Mouse (Mus musculus) heart, embryonic 16.5 days (tissue): ENCODE results near the gene Dact3. TPM values are rescaled to one million over a fixed set of nuclear protein-coding genes. Genes with fewer than 3 reads are reported as not detected.

ENCODE experiments used
- ATAC-seq: fragments of 200-750 bp; cut with Nextera tagmentation; replicated peaks from 2 replicates; pipeline ENCODE4 v1.8.0; 2017; ENCODE audit warnings: moderate number of reproducible peaks; ENCODE audit not compliant: insufficient read depth, low FRiP score; ENCODE audit errors: extremely low read depth
- H3K27ac ChIP-seq: fragments of 300-500 bp; sonication (generic); 2 replicates; pipeline ENCODE4 v1.5.1; 2014; ENCODE audit warnings: mild to moderate bottlenecking, low read length, control low read depth, moderate library complexity
- H3K27me3 ChIP-seq: fragments of 300-500 bp; sonication (generic); 2 replicates; pipeline ENCODE4 v1.6.1; 2014; ENCODE audit warnings: low read length, mixed read lengths; ENCODE audit not compliant: control insufficient read depth, insufficient read depth
- H3K36me3 ChIP-seq: fragments of 300-500 bp; sonication (generic); 2 replicates; pipeline ENCODE4 v1.6.1; 2014; ENCODE audit not compliant: control insufficient read depth, insufficient read depth
- H3K4me1 ChIP-seq: fragments of 300-500 bp; sonication (generic); 2 replicates; pipeline ENCODE4 v1.6.1; 2014; ENCODE audit warnings: low read length, mixed read lengths; ENCODE audit not compliant: control insufficient read depth, insufficient read depth
- H3K4me2 ChIP-seq: fragments of 300-500 bp; sonication (generic); 2 replicates; pipeline ENCODE4 v1.6.1; 2014; ENCODE audit warnings: low read depth, mild to moderate bottlenecking, control low read depth, low read length
- H3K4me3 ChIP-seq: fragments of 300-500 bp; sonication (generic); 2 replicates; pipeline ENCODE4 v1.5.1; 2014; ENCODE audit warnings: mild to moderate bottlenecking, control low read depth, low read length
- H3K9ac ChIP-seq: fragments of 300-500 bp; sonication (generic); 2 replicates; pipeline ENCODE4 v1.6.1; 2014; ENCODE audit warnings: low read length, control low read depth
- H3K9me3 ChIP-seq: fragments of 300-500 bp; sonication (generic); replicated peaks from 2 replicates; pipeline ENCODE4 v1.6.1; 2016; ENCODE audit warnings: low read length; ENCODE audit not compliant: control insufficient read depth
- WGBS: fragments of 180-500 bp; shearing (Covaris S2); extraction: QIAGEN DNeasy Blood & Tissue Kit; methylation state at CpG from one replicate; pipeline ENCODE4 v1.1.7; 2014; 5-methylcytosine and 5-hydroxymethylcytosine counted together
- polyA plus RNA-seq: library from polyadenylated mRNA; unstranded; fragments of >200 nt; fragmentation: Nextera tagmentation; extraction: Ambion mirVana; gene quantifications from 2 replicates; pipeline ENCODE4 v1.2.1, GENCODE M21; 2015

Gene Dact3
- 2.8 and 3.1 TPM in 2 replicates for polyA plus RNA-seq

DNA sequence AGATGAGACGGTGACA is at the start of gene Dact3:
Gene Dact3, plus strand, starts transcription at position 8 of the 16 bp plus-strand sequence.
- Histone ChIP-seq H3K27me3 (no peaks in the 10 kb centered on the region), H3K36me3 (no peaks in the 10 kb centered on the region), H3K4me1 (peaks cover 16% of the 10 kb centered on the region), H3K4me3 (peak within 1 kb of the TSS; percentile 89), H3K4me2 (peak within 1 kb of the TSS; percentile 91), H3K27ac (peak within 1 kb of the TSS; percentile 92), H3K9me3 (no peaks in the 10 kb centered on the region), H3K9ac (peak within 1 kb of the TSS; percentile 94)
- WGBS = 0% methylated on average over 1 of the region's 1 CpGs
- no peak for ATAC-seq

GRCm38 (mm10) chr7:16825785-16826184 is 49.3 kb upstream of the Dact3 start:
- no peak overlapping the region for H3K4me3 ChIP-seq
- no peak for ATAC-seq
- H3K4me1 ChIP-seq = peaks cover 41% of the 10 kb centered on the region
- H3K4me2 ChIP-seq = no peak overlapping the region
- H3K27me3 ChIP-seq = no peaks in the 10 kb centered on the region
- peaks cover 29% of the 10 kb centered on the region for H3K36me3 ChIP-seq
- no peak overlapping the region for H3K27ac ChIP-seq
- H3K9me3 ChIP-seq = no peaks in the 10 kb centered on the region
- no peak overlapping the region for H3K9ac ChIP-seq
- 80% methylated on average over 10 of the region's 10 CpGs for WGBS

- no peak overlapping the region for H3K27ac ChIP-seq
- no peak overlapping the region for H3K4me3 ChIP-seq
- no peak for ATAC-seq
- no peaks in the 10 kb centered on the region for H3K27me3 ChIP-seq
- no peak overlapping the region for H3K4me2 ChIP-seq
- H3K9ac ChIP-seq = no peak overlapping the region
- whole genome bisulfite sequencing = 54% methylated on average over 5 of the region's 5 CpGs
- no peaks in the 10 kb centered on the region for H3K9me3 ChIP-seq
- H3K4me1 ChIP-seq = peaks cover 33% of the 10 kb centered on the region
- peaks cover 37% of the 10 kb centered on the region for H3K36me3 ChIP-seq
Measured at GRCm38 (mm10) chr7:16826571-16826970, 48.5 kb upstream of the Dact3 start.

DNA sequence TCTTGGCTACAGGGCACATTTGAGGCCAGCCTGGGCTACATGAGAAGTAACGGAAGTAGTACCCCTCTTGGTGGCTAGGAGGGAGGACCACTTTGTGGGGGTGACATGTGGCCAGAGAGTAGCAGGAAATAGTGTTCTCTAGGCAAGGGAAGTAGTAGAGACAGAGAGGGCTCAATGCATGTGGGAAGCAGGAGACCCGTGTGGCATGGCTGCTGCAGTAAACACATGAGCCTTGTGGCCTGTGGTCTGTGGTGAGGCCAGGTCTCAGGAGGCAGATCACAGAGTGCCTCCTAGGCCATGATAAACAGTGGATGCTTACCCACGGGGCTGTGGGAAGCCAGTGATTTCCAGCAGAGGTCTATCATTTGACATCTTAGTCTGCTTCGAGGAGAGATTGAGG is 47.8 kb upstream of the Dact3 start:
- no peak overlapping the region for H3K4me3 ChIP-seq
- H3K4me1 ChIP-seq = peaks cover 29% of the 10 kb centered on the region
- H3K36me3 ChIP-seq = peaks cover 43% of the 10 kb centered on the region
- no peaks in the 10 kb centered on the region for H3K27me3 ChIP-seq
- 0 out of 2 replicates have a peak, but pooled peaks have one; percentile 7 for ATAC-seq
- H3K9me3 ChIP-seq = no peaks in the 10 kb centered on the region
- WGBS = 64% methylated on average over 4 of the region's 4 CpGs
- no peak overlapping the region for H3K9ac ChIP-seq
- H3K27ac ChIP-seq = no peak overlapping the region
- H3K4me2 ChIP-seq = no peak overlapping the region

GRCm38 (mm10) chr7:16830449-16830848 is 44.7 kb upstream of the Dact3 start:
- Histone ChIP-seq H3K9me3 (no peaks in the 10 kb centered on the region), H3K4me1 (peaks cover 13% of the 10 kb centered on the region), H3K4me2 (no peak overlapping the region), H3K36me3 (peaks cover 69% of the 10 kb centered on the region), H3K27ac (no peak overlapping the region), H3K9ac (no peak overlapping the region), H3K4me3 (no peak overlapping the region), H3K27me3 (no peaks in the 10 kb centered on the region)
- WGBS = 74% methylated on average over 9 of the region's 9 CpGs
- 0 out of 2 replicates have a peak, but pooled peaks have one; percentile 10 for ATAC-seq

DNA sequence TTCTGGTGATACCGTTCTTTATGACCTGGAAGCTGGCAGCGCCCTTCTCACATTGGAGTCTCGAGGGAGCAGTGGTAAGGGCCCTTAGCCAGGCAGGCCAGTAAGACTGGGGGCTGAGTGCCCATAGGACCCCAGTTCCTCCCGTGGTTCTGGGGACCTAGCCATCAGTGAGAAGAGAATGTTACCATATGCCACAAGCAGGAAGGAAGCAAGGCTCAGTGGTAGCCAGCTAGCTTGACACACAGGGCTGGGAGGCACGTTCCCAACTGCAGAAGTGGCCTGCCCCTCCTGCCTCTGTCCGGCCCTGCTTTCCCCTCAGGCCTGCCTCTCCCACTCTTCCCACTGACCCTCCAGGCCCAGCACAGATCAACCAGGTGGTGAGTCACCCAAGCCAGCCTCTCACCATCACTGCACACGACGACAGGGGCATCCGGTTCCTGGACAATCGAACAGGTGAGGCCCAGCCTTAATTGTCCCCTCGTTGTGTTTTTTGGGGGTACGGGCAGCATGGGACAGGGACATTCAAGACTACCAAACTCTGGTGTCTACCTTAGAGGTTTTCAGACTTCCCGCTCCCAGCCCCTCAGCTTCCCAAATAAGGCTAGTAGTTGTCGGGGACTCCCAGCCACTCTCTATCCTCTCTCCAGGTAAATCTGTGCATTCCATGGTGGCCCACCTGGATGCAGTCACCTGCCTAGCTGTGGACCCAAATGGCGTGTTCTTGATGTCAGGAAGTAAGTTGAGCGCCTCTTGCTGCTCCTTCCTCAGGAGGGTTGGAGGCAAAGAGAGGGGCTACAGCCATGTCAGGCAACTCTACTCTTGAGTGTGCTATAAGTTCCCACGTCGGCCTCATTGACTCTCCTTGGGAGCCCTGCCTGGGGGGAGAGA is 37.0 kb upstream of the Dact3 start:
- H3K4me2 ChIP-seq = no peak overlapping the region
- H3K27ac ChIP-seq = no peak overlapping the region
- H3K9me3 ChIP-seq = no peaks in the 10 kb centered on the region
- no peaks in the 10 kb centered on the region for H3K27me3 ChIP-seq
- no peak overlapping the region for H3K4me3 ChIP-seq
- no peak for ATAC-seq
- 86% methylated on average over 18 of the region's 18 CpGs for WGBS
- peaks cover 51% of the 10 kb centered on the region for H3K36me3 ChIP-seq
- peaks cover 8% of the 10 kb centered on the region for H3K4me1 ChIP-seq
- no peak overlapping the region for H3K9ac ChIP-seq

DNA sequence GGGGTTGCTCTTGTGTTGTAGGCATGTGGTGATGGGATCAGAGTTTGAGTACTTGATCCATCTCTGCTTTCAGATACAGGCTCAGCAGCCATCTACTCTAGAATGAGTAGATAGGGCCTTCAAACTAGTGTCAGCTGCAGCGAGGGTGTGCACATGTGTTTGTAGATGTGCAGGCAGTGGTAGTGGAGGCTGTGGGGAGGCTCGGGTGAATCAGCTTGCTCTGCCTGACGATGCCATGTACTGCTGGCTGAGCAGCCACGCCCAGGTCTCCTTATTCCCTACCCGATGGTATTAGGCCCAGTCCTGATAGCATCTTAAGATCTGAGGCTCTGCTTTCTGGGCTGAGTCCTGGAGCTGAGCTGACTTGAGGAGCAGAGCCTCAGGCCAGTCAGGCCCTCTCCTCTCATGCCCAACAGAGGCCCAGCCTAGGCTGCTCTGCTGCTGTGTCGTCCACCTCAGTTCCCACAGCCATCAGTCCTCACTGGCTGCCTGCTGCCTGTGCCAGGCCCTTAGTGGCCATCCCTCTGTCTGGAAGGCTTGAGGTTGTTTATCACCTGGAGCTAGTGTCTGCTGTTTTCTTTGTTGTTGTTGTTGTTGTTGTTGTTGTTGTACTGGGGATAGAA is 36.2 kb upstream of the Dact3 start:
- H3K9ac ChIP-seq = no peak overlapping the region
- WGBS = 88% methylated on average over 6 of the region's 6 CpGs
- H3K9me3 ChIP-seq = no peaks in the 10 kb centered on the region
- no peak for ATAC-seq
- peaks cover 43% of the 10 kb centered on the region for H3K36me3 ChIP-seq
- H3K4me2 ChIP-seq = no peak overlapping the region
- no peak overlapping the region for H3K27ac ChIP-seq
- H3K4me3 ChIP-seq = no peak overlapping the region
- peaks cover 9% of the 10 kb centered on the region for H3K4me1 ChIP-seq
- H3K27me3 ChIP-seq = no peaks in the 10 kb centered on the region

DNA sequence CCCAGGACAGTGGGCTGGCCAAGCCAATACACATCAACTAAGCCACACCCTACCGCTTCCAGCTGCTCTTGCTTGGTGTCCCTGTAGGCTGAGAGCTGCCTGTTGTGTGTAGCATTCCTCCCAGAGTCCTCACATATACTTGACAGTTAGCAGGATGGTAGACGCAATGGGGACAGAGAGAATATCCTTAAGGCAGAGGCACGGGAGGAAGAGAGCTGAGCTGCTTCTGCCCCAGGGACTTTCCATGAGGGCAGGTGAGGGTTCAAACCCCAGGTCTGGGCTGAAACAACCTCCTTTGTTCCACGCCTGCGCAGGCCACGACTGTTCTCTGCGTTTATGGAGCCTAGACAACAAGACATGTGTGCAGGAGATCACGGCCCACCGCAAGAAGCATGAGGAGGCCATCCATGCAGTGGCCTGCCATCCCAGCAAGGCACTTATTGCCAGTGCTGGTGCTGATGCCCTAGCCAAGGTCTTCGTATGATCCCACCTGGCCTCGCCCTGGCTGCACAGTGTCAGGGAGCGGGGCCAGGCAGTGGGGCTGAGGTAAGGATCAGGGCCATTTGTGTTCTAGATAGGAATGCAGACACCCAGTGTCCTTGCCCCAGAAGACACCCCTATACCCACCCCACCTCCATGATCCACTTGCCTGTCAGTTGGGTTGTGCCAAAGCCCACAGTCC is 35.5 kb upstream of the Dact3 start:
- Histone ChIP-seq H3K9me3 (no peaks in the 10 kb centered on the region), H3K9ac (no peak overlapping the region), H3K4me3 (no peak overlapping the region), H3K4me1 (peaks cover 15% of the 10 kb centered on the region), H3K27me3 (no peaks in the 10 kb centered on the region), H3K4me2 (no peak overlapping the region), H3K27ac (no peak overlapping the region), H3K36me3 (peaks cover 37% of the 10 kb centered on the region)
- WGBS = 95% methylated on average over 12 of the region's 12 CpGs
- no peak for ATAC-seq

DNA sequence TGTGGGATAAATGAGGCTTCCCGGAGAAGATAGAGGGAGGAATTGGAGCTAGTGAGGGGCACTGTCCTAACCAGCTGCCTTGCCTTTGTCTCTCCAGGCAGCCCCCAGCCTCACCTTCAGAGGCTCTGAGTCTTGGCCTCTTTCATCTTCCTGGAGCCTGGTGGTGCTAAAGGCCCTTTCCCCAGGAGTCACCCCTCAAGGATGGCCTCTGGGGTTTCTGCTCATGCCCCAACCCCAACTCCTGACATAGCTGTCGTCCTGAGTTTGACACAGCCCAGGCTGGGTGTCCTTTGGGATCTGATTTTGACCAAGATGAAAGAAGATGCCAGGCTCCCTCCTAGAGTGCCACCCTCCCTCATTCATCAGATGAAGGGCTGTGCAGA is 35.0 kb upstream of the Dact3 start:
- no peak overlapping the region for H3K27ac ChIP-seq
- H3K36me3 ChIP-seq = peaks cover 31% of the 10 kb centered on the region
- no peaks in the 10 kb centered on the region for H3K27me3 ChIP-seq
- no peak for ATAC-seq
- peaks cover 18% of the 10 kb centered on the region for H3K4me1 ChIP-seq
- H3K4me3 ChIP-seq = no peak overlapping the region
- H3K9me3 ChIP-seq = no peaks in the 10 kb centered on the region
- H3K9ac ChIP-seq = no peak overlapping the region
- H3K4me2 ChIP-seq = no peak overlapping the region
- 76% methylated on average over 2 of the region's 2 CpGs for WGBS
